Mouse (Mus musculus) lung, adult 2 months (tissue): Measurements from ENCODE around the gene Elavl4.

Experiments
- CTCF ChIP-seq: fragments of 200-500 bp; IDR thresholded peaks from 2 replicates; pipeline ENCODE4 v1.5.1; 2011; ENCODE audit warnings: mild to moderate bottlenecking, low read length, control low read depth; ENCODE audit not compliant: insufficient read depth
- POLR2A ChIP-seq: fragments of 200-500 bp; IDR thresholded peaks from 2 replicates; pipeline ENCODE4 v1.6.1; 2011; ENCODE audit warnings: low read depth, mild to moderate bottlenecking, control low read depth, low read length, borderline replicate concordance; ENCODE audit errors: extremely low read depth

GRCm38 (mm10) chr4:110306972-110307371 is 44.7 kb downstream of the Elavl4 start:
- TF ChIP-seq CTCF (no peak), POLR2A (no peak)
